Mouse (Mus musculus): Measurements from ENCODE around the gene Nf2. TPM values are rescaled to one million over a fixed set of nuclear protein-coding genes. Genes with fewer than 3 reads are reported as not detected.
"Not testable (repeated sequence)": the region's sequence is repeated elsewhere in the genome, so short reads cannot be mapped to it uniquely, and the experiment has no call there.

The Nf2 gene
- polyA plus RNA-seq, 1 experiment from 2014 or later: 63.8 TPM

- WGBS: 58% methylated on average over 7 of the region's 7 CpGs
- no peak overlapping the region for H3K4me3 ChIP-seq
- no peak overlapping the region for H3K27ac ChIP-seq
- H3K27me3 ChIP-seq (ENCODE audit: low read depth, poor library complexity, severe bottlenecking): no peaks in the 10 kb centered on the region
- no peaks in the 10 kb centered on the region for H3K9me3 ChIP-seq (replicated peaks)
- H3K36me3 ChIP-seq: peaks cover 70% of the 10 kb centered on the region
- no peak for DNase-seq (ENCODE audit: low spot score)
- H3K4me1 ChIP-seq: peaks cover 31% of the 10 kb centered on the region
These were observed 45.4 kb downstream of the Nf2 start for GRCm38 (mm10) chr11:4803951-4804350.

DNA sequence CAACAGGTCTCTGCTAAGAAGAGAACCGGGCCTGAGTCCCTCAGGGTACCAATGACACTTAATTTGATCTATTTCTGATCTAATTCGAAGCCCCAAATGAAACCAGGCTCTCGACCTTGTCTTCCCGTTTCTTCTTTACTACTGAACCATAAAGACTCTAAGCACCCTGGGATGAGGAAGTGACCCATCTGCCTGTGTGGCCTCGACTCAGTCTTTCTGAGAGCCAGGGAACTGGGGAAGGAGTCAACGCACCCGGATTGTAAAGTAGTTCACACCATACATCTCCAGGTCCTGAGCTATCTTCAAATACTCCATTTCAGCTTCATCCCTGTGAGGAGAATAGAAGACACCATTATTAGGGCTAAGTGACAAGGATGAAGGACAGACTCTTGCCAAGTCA, 45.9 kb downstream of the Nf2 start:
- no peak overlapping the region for H3K4me3 ChIP-seq
- DNase-seq (ENCODE audit: low spot score): peak; percentile 34
- 60% methylated on average over 7 of the region's 7 CpGs for WGBS
- H3K27ac ChIP-seq: no peak overlapping the region; the same call in 1 of the 2 replicates
- no peaks in the 10 kb centered on the region for H3K27me3 ChIP-seq (ENCODE audit: low read depth, poor library complexity, severe bottlenecking)
- peaks cover 74% of the 10 kb centered on the region for H3K36me3 ChIP-seq
- H3K4me1 ChIP-seq: peaks cover 31% of the 10 kb centered on the region
- H3K9me3 ChIP-seq (replicated peaks): no peaks in the 10 kb centered on the region

GRCm38 (mm10) chr11:4803008-4803407, 46.3 kb downstream of the Nf2 start:
- 69% methylated on average over 9 of the region's 9 CpGs for WGBS
- Histone ChIP-seq H3K27me3 (ENCODE audit: low read depth, poor library complexity, severe bottlenecking) (no peaks in the 10 kb centered on the region), H3K9me3 (replicated peaks) (no peaks in the 10 kb centered on the region), H3K36me3 (peaks cover 71% of the 10 kb centered on the region), H3K27ac (peak overlapping the region; percentile 38; the same call in 1 of the 2 replicates), H3K4me3 (no peak overlapping the region), H3K4me1 (peaks cover 31% of the 10 kb centered on the region)
- DNase-seq (ENCODE audit: low spot score): peak; percentile 35

- not testable (repeated sequence) for H3K27me3 ChIP-seq (ENCODE audit: low read depth, poor library complexity, severe bottlenecking); H3K4me3 ChIP-seq; DNase-seq (ENCODE audit: low spot score); H3K9me3 ChIP-seq (replicated peaks); H3K27ac ChIP-seq
- 94% methylated on average over 2 of the region's 2 CpGs for WGBS
- peaks cover 31% of the 10 kb centered on the region for H3K4me1 ChIP-seq
- H3K36me3 ChIP-seq: peaks cover 73% of the 10 kb centered on the region
These were observed 46.9 kb downstream of the Nf2 start for GRCm38 (mm10) chr11:4802401-4802800.

DNA sequence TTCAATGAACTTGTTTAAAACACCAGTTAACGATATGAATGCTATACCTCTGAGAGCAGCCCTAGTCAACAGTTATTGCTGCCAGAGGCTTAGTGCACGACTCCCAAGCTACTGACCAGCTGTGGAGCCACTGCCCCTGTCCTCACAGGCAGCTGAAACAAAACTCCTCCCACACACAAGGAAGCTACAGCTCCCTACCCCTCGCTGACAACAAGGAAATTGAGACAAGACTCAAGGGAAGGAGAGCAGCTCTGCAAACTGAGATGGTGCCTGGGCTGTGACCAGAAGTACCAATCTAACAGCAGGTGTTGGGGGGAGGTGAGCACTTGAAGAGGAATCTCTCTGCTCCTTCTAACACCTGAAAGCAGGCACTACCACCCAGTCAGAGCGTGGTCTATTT, 48.7 kb downstream of the Nf2 start:
- H3K27ac ChIP-seq: no peak overlapping the region
- WGBS: 59% methylated on average over 4 of the region's 4 CpGs
- H3K9me3 ChIP-seq (replicated peaks): no peaks in the 10 kb centered on the region
- H3K27me3 ChIP-seq (ENCODE audit: low read depth, poor library complexity, severe bottlenecking): no peaks in the 10 kb centered on the region
- peaks cover 60% of the 10 kb centered on the region for H3K36me3 ChIP-seq
- H3K4me1 ChIP-seq: peaks cover 21% of the 10 kb centered on the region
- no peak overlapping the region for H3K4me3 ChIP-seq
- DNase-seq (ENCODE audit: low spot score): no peak

GRCm38 (mm10) chr11:4793006-4793405, 56.3 kb downstream of the Nf2 start:
- no peaks in the 10 kb centered on the region for H3K9me3 ChIP-seq (replicated peaks)
- H3K36me3 ChIP-seq: peaks cover 60% of the 10 kb centered on the region
- no peak for DNase-seq (ENCODE audit: low spot score)
- 0 out of 2 replicates have a peak overlapping the region, but pooled peaks have one; percentile 28 for H3K27ac ChIP-seq
- H3K27me3 ChIP-seq (ENCODE audit: low read depth, poor library complexity, severe bottlenecking): no peaks in the 10 kb centered on the region
- WGBS: 3% methylated on average over 3 of the region's 3 CpGs
- H3K4me1 ChIP-seq: peaks cover 22% of the 10 kb centered on the region
- no peak overlapping the region for H3K4me3 ChIP-seq

GRCm38 (mm10) chr11:4791549-4791948, 57.8 kb downstream of the Nf2 start:
- no peak overlapping the region for H3K27ac ChIP-seq
- WGBS: 87% methylated on average over 6 of the region's 6 CpGs
- no peak for DNase-seq (ENCODE audit: low spot score)

GRCm38 (mm10) chr11:4789691-4790090, 59.6 kb downstream of the Nf2 start:
- Histone ChIP-seq H3K27me3 (ENCODE audit: low read depth, poor library complexity, severe bottlenecking) (no peaks in the 10 kb centered on the region), H3K36me3 (peaks cover 85% of the 10 kb centered on the region), H3K27ac (no peak overlapping the region), H3K9me3 (replicated peaks) (no peaks in the 10 kb centered on the region), H3K4me1 (peaks cover 22% of the 10 kb centered on the region), H3K4me3 (no peak overlapping the region)
- 95% methylated on average over 5 of the region's 5 CpGs for WGBS
- no peak for DNase-seq (ENCODE audit: low spot score)

More at GRCm38 (mm10) chr11:4791549-4791948, 57.8 kb downstream of the Nf2 start:
- Histone ChIP-seq H3K36me3 (peaks cover 69% of the 10 kb centered on the region), H3K27me3 (ENCODE audit: low read depth, poor library complexity, severe bottlenecking) (no peaks in the 10 kb centered on the region), H3K4me3 (no peak overlapping the region), H3K4me1 (peaks cover 22% of the 10 kb centered on the region), H3K9me3 (replicated peaks) (no peaks in the 10 kb centered on the region)

DNA sequence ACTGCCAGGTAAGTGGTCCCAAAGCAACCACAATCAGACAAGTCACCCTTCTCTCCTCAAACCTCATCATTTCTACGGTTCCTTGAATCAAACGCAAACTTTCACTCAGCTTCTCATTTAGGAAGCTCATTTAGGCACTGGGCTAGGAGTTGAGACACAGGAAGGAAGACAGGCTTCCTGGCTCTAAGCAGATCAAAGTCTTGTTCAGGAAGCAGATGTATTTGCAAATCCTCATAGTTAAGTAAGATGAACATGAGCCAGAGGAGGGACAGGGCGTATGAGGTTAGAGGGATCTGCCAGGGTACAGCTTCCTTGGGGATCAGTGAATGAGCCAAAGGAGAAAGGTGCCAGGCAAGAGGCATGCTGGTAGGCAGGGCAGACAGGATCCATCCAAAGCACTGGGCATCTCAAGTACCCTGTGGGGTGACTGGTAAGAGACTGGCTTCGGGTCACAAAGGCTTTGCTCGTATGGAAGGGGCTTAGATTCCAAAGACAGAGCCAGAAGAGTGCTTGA, 64.7 kb downstream of the Nf2 start:
- H3K4me1 ChIP-seq: no peaks in the 10 kb centered on the region
- H3K36me3 ChIP-seq: peaks cover 95% of the 10 kb centered on the region
- no peaks in the 10 kb centered on the region for H3K9me3 ChIP-seq (replicated peaks)
- no peak overlapping the region for H3K4me3 ChIP-seq
- no peak overlapping the region for H3K27ac ChIP-seq
- no peak for DNase-seq (ENCODE audit: low spot score)
- no peaks in the 10 kb centered on the region for H3K27me3 ChIP-seq (ENCODE audit: low read depth, poor library complexity, severe bottlenecking)
- 84% methylated on average over 5 of the region's 5 CpGs for WGBS

DNA sequence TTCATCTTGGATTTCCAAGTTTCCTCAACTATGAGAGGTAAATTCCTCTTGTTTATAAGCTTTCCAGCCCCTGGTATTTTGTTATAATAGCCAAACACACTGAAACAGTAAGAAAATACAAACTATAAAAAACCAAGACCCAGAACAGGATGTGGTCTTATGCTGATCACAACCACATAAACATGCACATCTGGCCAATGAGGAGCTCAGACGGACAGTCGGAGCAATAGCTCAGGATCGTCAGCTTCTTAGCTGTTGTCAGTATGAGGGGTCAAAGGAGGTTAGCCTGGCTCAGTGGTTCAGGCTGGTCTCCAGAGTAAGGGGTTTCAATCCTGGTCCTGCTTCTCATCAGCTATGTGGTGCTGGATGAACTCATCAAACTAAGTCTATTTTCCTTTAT, 66.2 kb downstream of the Nf2 start:
- Histone ChIP-seq H3K27me3 (ENCODE audit: low read depth, poor library complexity, severe bottlenecking) (no peaks in the 10 kb centered on the region), H3K4me3 (no peak overlapping the region), H3K4me1 (no peaks in the 10 kb centered on the region), H3K27ac (no peak overlapping the region), H3K9me3 (replicated peaks) (no peaks in the 10 kb centered on the region), H3K36me3 (peaks cover 95% of the 10 kb centered on the region)
- no peak for DNase-seq (ENCODE audit: low spot score)
- WGBS: 85% methylated on average over 3 of the region's 3 CpGs

- H3K27ac ChIP-seq: no peak overlapping the region
- no peak overlapping the region for H3K4me3 ChIP-seq
- H3K36me3 ChIP-seq: peaks cover 94% of the 10 kb centered on the region
- DNase-seq (ENCODE audit: low spot score): no peak
- H3K4me1 ChIP-seq: no peaks in the 10 kb centered on the region
- 85% methylated on average over 3 of the region's 3 CpGs for WGBS
- no peaks in the 10 kb centered on the region for H3K9me3 ChIP-seq (replicated peaks)
- no peaks in the 10 kb centered on the region for H3K27me3 ChIP-seq (ENCODE audit: low read depth, poor library complexity, severe bottlenecking)
These were observed 68.4 kb downstream of the Nf2 start for GRCm38 (mm10) chr11:4780927-4781326.

DNA sequence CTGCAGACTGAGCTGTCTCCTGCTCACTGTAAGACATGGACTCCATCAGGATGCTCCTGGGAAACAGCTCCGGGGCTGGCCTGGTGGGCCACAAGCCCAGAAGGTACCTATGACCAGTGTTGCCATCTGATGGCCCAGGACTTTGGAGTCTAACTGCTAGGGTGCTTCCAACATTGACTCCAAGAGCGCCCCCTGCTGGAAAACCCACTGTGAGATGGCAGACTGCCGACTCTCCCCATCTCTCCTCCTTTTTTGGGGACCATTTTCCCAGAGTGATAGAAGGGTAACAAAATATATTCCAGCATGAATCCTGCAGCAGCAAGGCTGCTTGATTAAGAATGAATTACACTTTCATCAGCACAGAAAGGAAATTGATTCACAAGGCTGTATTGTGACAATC, 76.4 kb downstream of the Nf2 start:
- 28% methylated on average over 3 of the region's 3 CpGs for WGBS
- Histone ChIP-seq H3K4me1 (no peaks in the 10 kb centered on the region), H3K27me3 (ENCODE audit: low read depth, poor library complexity, severe bottlenecking) (no peaks in the 10 kb centered on the region), H3K27ac (no peak overlapping the region), H3K9me3 (replicated peaks) (no peaks in the 10 kb centered on the region), H3K36me3 (peaks cover 52% of the 10 kb centered on the region), H3K4me3 (no peak overlapping the region)
- peak; percentile 72 for DNase-seq (ENCODE audit: low spot score)

DNA sequence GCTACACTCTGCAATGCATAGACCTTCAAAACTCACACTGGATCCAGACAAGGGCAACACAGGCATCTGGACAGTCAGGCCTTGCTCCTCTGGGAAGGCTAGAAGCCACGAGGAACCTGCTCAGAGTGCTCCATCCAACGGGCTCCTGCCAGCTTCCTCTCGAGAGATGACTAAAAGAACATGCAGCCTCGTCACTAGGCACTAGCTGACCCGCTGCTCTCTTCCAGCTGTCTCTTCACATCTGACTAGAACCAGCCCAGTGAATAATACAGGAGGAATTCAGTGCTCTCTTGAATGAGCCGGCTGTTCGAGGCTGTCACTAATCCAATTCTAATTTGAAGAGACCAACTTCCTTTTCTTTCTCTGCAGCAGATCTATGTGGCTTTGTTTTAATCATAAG, 77.6 kb downstream of the Nf2 start:
- peaks cover 50% of the 10 kb centered on the region for H3K36me3 ChIP-seq
- 88% methylated on average over 7 of the region's 7 CpGs for WGBS

GRCm38 (mm10) chr11:4769881-4770280, 79.5 kb downstream of the Nf2 start:
- WGBS: 97% methylated on average over 6 of the region's 6 CpGs
- no peaks in the 10 kb centered on the region for H3K9me3 ChIP-seq (replicated peaks)
- H3K4me3 ChIP-seq: no peak overlapping the region
- no peaks in the 10 kb centered on the region for H3K4me1 ChIP-seq
- no peak for DNase-seq (ENCODE audit: low spot score)
- H3K27me3 ChIP-seq (ENCODE audit: low read depth, poor library complexity, severe bottlenecking): 0 out of 2 replicates have a peak, but pooled peaks cover 2% of the 10 kb centered on the region
- peaks cover 41% of the 10 kb centered on the region for H3K36me3 ChIP-seq
- H3K27ac ChIP-seq: no peak overlapping the region

More for the DNA sequence above, 77.6 kb downstream of the Nf2 start:
- Histone ChIP-seq H3K27me3 (ENCODE audit: low read depth, poor library complexity, severe bottlenecking) (no peaks in the 10 kb centered on the region), H3K4me3 (no peak overlapping the region), H3K27ac (no peak overlapping the region), H3K4me1 (no peaks in the 10 kb centered on the region), H3K9me3 (replicated peaks) (no peaks in the 10 kb centered on the region)
- no peak for DNase-seq (ENCODE audit: low spot score)

Data from limb, embryonic 10.5 days (tissue).